Mouse (Mus musculus) megakaryocyte, embryonic 14.5 days (primary cell): ENCODE results near the gene Dhx34. TPM values are rescaled to one million over a fixed set of nuclear protein-coding genes. Genes with fewer than 3 reads are reported as not detected.
A peak's percentile ranks its signal among the peaks of the same experiment; 100 is the strongest.

Source experiments
- H3K27me3 ChIP-seq: replicated peaks from 2 replicates; pipeline ENCODE3; 2012; ENCODE audit warnings: inconsistent platforms
- H3K36me3 ChIP-seq: replicated peaks from 2 replicates; pipeline ENCODE3; 2012; ENCODE audit warnings: low read length, inconsistent platforms, mixed read lengths
- H3K4me1 ChIP-seq: 2 replicates; pipeline ENCODE4 v1.6.1; 2012; ENCODE audit warnings: inconsistent platforms
- H3K4me3 ChIP-seq: replicated peaks from 2 replicates; pipeline ENCODE3; 2012; ENCODE audit warnings: moderate library complexity, mild to moderate bottlenecking, inconsistent platforms
- H3K9me3 ChIP-seq: 2 replicates; pipeline ENCODE4 v1.6.1; 2012; ENCODE audit warnings: inconsistent platforms
- FLI1 ChIP-seq: IDR thresholded peaks from 2 replicates; pipeline ENCODE4 v1.6.1; 2012; ENCODE audit warnings: low read length, inconsistent platforms, mixed read lengths
- GATA1 ChIP-seq: IDR thresholded peaks from 3 replicates; pipeline ENCODE4 v1.6.1; 2012; ENCODE audit warnings: mixed read lengths, low read length, inconsistent platforms, borderline replicate concordance
- polyA plus RNA-seq: library from polyadenylated mRNA; stranded (reverse); fragments of >175 nt; gene quantifications from 2 replicates; pipeline ENCODE4 v1.2.3, GENCODE M21; 2012; ENCODE audit warnings: low replicate concordance; ENCODE audit not compliant: insufficient read depth

The Dhx34 gene
- polyA plus RNA-seq, 1 experiment: 29.7 TPM

DNA sequence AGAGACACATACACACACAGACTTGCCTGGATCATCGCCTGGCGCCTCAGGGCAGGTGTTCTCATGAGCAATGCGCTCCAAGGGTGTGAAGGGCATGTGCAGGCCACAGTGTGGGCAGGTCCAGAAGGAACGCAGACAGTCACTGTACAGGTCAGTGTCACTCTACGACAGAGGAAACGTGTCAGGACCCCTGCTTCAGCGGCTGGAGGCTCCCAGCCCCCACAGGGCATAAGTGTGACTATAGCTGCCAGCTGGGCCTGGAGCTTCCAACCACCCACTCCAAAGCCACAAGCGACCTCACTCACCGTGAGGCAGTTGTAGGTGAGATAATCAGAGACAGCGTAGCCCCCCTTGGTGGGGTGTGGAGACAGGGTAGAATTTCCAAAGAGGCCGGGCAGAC lies 23.3 kb downstream of the Dhx34 start:
- peaks cover 50% of the 10 kb centered on the region for H3K4me1 ChIP-seq
- no peaks in the 10 kb centered on the region for H3K9me3 ChIP-seq
- TF ChIP-seq GATA1 (no peak), FLI1 (no peak)
- H3K27me3 ChIP-seq: no peaks in the 10 kb centered on the region
- peak overlapping the region; percentile 2 for H3K4me3 ChIP-seq
- H3K36me3 ChIP-seq: peaks cover 71% of the 10 kb centered on the region

DNA sequence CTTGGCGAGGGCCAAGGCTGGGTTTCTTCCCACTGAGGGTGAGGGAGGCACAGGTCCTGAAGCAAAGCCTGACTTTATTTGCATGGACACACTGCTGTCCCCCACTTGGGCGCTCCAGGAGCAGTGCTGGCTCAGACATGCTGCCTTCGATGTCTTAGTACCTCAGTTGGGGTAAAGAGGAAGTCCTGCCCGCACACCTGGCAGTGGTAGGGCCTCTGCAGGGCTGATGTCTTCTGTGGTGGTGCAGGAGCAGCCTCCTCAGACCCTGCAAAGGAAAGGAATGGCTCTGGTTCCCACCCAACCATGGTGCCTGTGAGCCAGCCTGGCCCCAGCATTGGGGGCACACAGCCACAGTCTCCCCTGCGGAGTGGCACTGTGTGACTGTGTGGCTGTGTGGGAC lies 24.7 kb downstream of the Dhx34 start:
- TF ChIP-seq GATA1: no peak
- TF ChIP-seq FLI1: no peak
- peaks cover 57% of the 10 kb centered on the region for H3K36me3 ChIP-seq
- H3K27me3 ChIP-seq: no peaks in the 10 kb centered on the region
- peaks cover 53% of the 10 kb centered on the region for H3K4me1 ChIP-seq
- peak overlapping the region; percentile 18 for H3K4me3 ChIP-seq
- H3K9me3 ChIP-seq: no peaks in the 10 kb centered on the region

DNA sequence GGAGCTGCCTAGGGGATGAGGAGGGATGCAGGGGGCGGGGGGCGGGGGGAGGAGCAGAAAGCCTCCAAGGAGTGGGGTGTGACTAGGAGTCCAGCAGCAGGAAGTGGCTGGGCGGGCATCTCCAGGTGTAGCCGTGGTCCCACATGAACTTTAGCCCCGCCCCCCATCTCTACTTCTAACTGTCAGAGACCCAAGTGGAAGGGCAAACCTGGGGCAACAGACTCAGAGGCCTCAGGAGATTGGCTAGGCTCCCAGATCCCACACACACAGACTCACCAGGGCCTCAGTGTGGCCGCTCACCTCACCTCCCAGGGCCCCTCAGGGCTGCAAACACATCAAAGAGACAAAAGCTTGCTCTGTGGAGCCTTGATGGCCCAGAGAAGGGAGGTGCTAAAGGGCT lies 25.2 kb downstream of the Dhx34 start:
- Histone ChIP-seq H3K4me3 (no peak overlapping the region), H3K27me3 (no peaks in the 10 kb centered on the region), H3K4me1 (peaks cover 49% of the 10 kb centered on the region), H3K9me3 (no peaks in the 10 kb centered on the region), H3K36me3 (peaks cover 52% of the 10 kb centered on the region)
- TF ChIP-seq FLI1: no peak
- TF ChIP-seq GATA1: no peak

DNA sequence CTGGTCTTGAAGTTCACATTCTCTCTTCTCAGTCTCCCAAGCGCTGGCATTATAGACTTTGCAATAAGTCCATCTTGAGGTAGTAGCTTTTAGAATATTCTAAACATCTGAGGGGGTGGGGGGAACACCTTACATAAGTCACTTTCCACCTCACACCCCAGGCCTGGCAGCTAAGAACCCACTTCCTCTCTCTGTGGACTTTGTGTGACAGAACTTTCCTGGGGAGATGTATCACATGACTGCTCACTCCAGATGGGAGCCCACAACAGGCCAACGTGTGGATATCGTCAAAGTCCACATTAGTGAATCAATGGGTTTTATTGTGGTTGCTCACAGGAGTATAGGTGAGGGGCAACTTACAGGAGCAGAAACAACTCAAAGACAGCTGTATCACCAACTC lies 28.1 kb downstream of the Dhx34 start:
- no peaks in the 10 kb centered on the region for H3K9me3 ChIP-seq
- H3K4me1 ChIP-seq: peaks cover 33% of the 10 kb centered on the region
- H3K27me3 ChIP-seq: peaks cover 26% of the 10 kb centered on the region
- no peak overlapping the region for H3K4me3 ChIP-seq
- peaks cover 25% of the 10 kb centered on the region for H3K36me3 ChIP-seq
- TF ChIP-seq FLI1: no peak
- no peak for TF ChIP-seq GATA1

DNA sequence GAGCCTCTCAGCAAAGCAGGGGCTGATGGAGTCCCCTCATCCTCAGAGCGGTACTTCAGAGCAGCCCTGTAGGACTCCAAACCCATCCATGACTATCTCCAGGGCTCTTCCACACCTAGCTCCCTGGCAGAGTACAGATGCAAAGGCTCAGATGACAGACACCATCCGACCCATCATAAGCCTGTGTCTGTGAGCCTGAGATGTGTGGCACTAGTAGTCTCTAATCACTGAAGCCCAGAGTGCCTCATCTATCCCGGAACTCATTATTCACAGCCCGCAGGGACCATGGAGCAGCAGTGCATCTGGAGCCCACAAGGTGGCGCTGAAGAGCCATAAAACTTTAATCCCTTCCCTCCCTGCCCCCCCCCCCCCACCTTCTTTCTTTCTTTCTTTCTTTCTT lies 29.5 kb downstream of the Dhx34 start:
- Histone ChIP-seq H3K27me3 (peaks cover 37% of the 10 kb centered on the region), H3K4me3 (no peak overlapping the region), H3K4me1 (peaks cover 28% of the 10 kb centered on the region), H3K9me3 (no peaks in the 10 kb centered on the region), H3K36me3 (peaks cover 15% of the 10 kb centered on the region)
- TF ChIP-seq GATA1: no peak
- no peak for TF ChIP-seq FLI1

DNA sequence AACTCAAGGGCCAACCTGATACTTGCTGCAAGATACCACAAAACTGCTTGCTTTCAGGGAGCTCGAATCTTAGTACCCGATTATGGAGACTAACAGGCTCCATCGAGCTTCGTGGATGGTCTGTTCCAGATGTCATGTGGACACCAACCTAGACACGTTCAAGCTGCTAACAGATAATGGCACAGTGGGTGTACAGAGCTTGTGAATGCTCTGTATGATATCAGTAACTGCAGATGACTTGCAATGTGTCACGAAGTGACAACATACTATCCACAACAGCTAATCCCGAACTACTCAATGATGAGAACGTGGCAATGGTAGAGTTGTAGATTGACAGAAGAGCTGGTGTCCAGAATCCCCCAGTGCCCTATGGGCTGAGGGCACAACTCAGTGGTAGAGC lies 34.3 kb downstream of the Dhx34 start:
- Histone ChIP-seq H3K4me1 (peaks cover 11% of the 10 kb centered on the region), H3K4me3 (no peak overlapping the region), H3K27me3 (peaks cover 55% of the 10 kb centered on the region), H3K36me3 (no peaks in the 10 kb centered on the region), H3K9me3 (no peaks in the 10 kb centered on the region)
- TF ChIP-seq GATA1: no peak
- no peak for TF ChIP-seq FLI1

DNA sequence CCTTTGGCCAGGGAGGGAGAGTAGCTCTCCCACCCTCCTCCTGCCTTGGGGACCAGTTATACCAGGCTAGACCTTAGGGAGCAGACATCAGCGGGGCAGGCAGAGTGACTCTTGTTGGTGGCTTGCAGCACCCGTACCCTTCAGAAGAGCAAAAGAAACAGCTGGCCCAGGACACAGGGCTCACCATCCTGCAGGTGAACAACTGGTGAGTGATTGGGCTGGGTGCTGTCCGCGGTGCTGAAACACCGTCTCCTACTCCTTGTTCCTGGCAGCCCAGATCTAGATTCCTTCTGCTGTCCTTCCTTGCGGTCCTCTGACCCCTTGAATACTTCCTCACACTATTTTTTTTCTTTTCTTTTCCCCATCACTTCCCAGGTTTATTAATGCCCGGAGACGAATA lies 38.2 kb downstream of the Dhx34 start:
- Histone ChIP-seq H3K27me3 (peaks cover 50% of the 10 kb centered on the region), H3K4me3 (no peak overlapping the region), H3K4me1 (no peaks in the 10 kb centered on the region), H3K9me3 (no peaks in the 10 kb centered on the region), H3K36me3 (no peaks in the 10 kb centered on the region)
- no peak for TF ChIP-seq FLI1
- no peak for TF ChIP-seq GATA1

DNA sequence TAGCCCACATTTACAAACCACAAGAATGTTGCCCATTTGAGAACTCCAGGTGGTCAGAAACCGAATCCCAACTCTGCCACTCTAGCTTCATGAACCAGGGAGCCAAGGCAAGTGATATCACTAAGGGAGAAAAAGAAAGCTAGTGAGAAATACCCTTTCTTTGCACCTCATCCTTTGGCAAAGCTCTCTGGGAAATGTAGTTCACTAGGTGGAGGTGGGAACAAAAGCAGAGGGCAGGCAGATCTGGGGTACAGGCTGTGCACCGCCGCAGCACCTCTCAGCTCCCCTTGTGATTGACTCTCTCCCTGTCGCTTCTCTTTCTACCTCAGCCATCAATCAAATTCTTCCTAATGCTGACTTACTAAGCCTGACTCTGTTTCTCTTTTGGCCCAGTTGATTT lies 43.7 kb downstream of the Dhx34 start:
- TF ChIP-seq GATA1 (no peak), FLI1 (no peak)
- Histone ChIP-seq H3K9me3 (no peaks in the 10 kb centered on the region), H3K4me3 (no peak overlapping the region), H3K27me3 (peaks cover 76% of the 10 kb centered on the region), H3K36me3 (no peaks in the 10 kb centered on the region), H3K4me1 (peaks cover 24% of the 10 kb centered on the region)

DNA sequence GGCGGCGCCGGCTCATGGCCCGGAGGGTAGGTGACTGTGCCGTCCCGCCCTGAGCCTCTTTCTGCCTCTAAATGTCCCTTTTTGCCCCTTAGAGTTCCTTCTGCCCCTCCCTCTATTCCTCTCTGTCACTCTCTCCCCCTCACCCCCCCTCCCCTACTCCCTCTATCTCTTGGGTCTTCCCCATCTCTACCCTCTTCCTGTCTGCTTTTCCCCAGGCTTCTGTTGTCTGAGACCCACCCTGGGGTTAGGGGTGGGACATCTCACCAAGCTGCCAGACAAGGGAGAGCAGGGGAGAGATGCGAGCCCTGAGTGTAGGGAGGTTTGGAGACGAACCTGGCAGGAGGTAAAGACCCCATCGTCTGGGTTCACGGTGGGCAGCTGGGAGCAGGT lies 46.3 kb downstream of the Dhx34 start:
- TF ChIP-seq GATA1 (no peak), FLI1 (no peak)
- Histone ChIP-seq H3K4me3 (peak overlapping the region; percentile 89), H3K36me3 (no peaks in the 10 kb centered on the region), H3K9me3 (no peaks in the 10 kb centered on the region), H3K4me1 (peaks cover 24% of the 10 kb centered on the region), H3K27me3 (peaks cover 92% of the 10 kb centered on the region)

DNA sequence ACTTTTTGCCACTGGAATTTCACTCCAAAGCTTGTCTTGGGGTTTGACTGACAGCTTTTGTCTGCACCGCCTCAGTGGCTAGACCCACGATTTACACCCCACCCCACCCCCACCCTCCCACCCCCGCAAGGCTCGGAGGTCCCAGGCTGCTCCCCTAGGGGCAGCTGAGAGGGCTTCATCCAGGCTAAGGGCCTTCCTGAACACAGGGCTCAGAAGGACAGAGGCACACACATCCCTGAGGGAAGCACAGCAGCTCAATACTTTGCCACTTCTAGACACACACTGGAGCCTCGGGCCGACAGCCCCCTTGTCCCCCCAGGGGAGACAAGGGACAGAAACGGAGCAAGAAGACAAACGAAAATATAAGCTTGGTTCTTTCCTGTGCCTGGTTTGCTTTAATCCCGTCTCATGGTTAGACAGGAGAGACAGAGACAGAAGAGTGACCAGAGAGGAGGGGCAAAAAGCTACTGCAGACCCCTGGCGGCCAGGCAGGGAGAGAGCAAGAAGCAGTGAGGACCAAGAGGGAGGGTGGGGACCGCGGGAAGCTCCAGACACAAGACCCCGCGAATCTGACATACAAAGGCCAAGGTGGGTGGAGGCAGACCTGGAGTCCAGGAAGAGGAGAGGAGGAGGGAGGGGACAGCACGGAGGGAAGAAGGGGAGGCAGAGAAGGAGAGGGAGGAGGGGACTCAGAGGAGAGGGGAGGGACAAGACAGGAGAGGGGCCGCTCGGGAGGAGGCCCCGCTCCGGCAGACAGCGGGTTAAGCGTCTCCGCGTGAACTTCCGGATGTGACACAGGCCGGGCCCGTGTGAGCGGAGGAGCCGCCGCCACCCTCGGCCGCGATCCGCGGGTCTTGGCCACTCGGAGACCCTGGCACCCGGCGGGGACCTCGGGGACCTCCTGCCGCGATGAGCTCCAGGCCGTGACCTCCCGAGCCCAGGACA lies 47.0 kb downstream of the Dhx34 start, which contains the start of gene Meis3:
Gene Meis3, plus strand, starts transcription at position 494 of the 945 bp plus-strand sequence.
- Histone ChIP-seq H3K9me3 (no peaks in the 10 kb centered on the region), H3K4me1 (peaks cover 24% of the 10 kb centered on the region), H3K27me3 (peaks cover 91% of the 10 kb centered on the region), H3K36me3 (no peaks in the 10 kb centered on the region), H3K4me3 (peak within 1 kb of the TSS; percentile 89)
- TF ChIP-seq FLI1: no peak
- no peak for TF ChIP-seq GATA1
